Comparison of ENCODE assay signal across 9 mouse cellular contexts in genomic region chr4:45765565-45766201, GRCm38 (mm10). TPM values are rescaled to one million over a fixed set of nuclear protein-coding genes. Genes with fewer than 3 reads are reported as not detected.
DNase-seq lines count a peak whose midpoint lies in the region; ATAC-seq and TF ChIP-seq lines count a peak whose summit lies in the region.
"Had no signal": no experiment of that assay in that cellular context is flagged by ENCODE, and none has a peak within 500 bp of the region (broad histone marks: within the 10 kb centered on the region; RNA-seq: fewer than 3 reads in every experiment).

No protein-coding gene starts in this region.

- no peaks in the 10 kb centered on the region for H3K9me3 ChIP-seq in embryonic facial prominence, embryonic 14.5 days (ENCODE audit: control insufficient read depth, low read length)
- H3K9me3 ChIP-seq in intestine, postnatal 0 days (ENCODE audit: control insufficient read depth), result no peaks in the 10 kb centered on the region

- TF ChIP-seq CTCF in intestine, postnatal 0 days (IDR thresholded peaks at IDR 0.05; ENCODE audit: low read depth), result no peak

- H3K4me1 ChIP-seq in embryonic facial prominence, embryonic 14.5 days (ENCODE audit: control insufficient read depth, insufficient read depth, low read length), result peaks cover 29% of the 10 kb centered on the region
- 0 out of 2 replicates have a peak, but pooled peaks cover 3% of the 10 kb centered on the region for H3K4me1 ChIP-seq in intestine, postnatal 0 days (replicated peaks; ENCODE audit: control insufficient read depth, insufficient read depth, low read length)

- H3K27ac ChIP-seq in embryonic facial prominence, embryonic 14.5 days (replicated peaks; ENCODE audit: low read depth, low read length), result no peak overlapping the region
- no peak overlapping the region for H3K27ac ChIP-seq in intestine, postnatal 0 days (ENCODE audit: low read depth, low read length)
- H3K27ac ChIP-seq: liver, embryonic 14.5 days had no signal

- DNase-seq in kidney, postnatal 4 days, result peak; percentile 54 to 66
- no peak for DNase-seq in kidney, postnatal 36 days
- DNase-seq in embryonic facial prominence, embryonic 14.5 days (ENCODE audit: low spot score), result peak; percentile 68
- peak; percentile 87 for DNase-seq in retina, postnatal 1 day
- no peak for DNase-seq in thymus, postnatal 4 days
- no peak for DNase-seq in right cerebral cortex, postnatal 25 days

- no peaks in the 10 kb centered on the region for H3K36me3 ChIP-seq in embryonic facial prominence, embryonic 14.5 days (ENCODE audit: control insufficient read depth, insufficient read depth, low read length)
- no peaks in the 10 kb centered on the region for H3K36me3 ChIP-seq in intestine, postnatal 0 days (ENCODE audit: control insufficient read depth, insufficient read depth)

- peak overlapping the region; percentile 39 for H3K4me2 ChIP-seq in embryonic facial prominence, embryonic 14.5 days (ENCODE audit: low read depth, low read length)
- H3K4me2 ChIP-seq in intestine, postnatal 0 days (replicated peaks; ENCODE audit: low read depth), result 0 out of 2 replicates have a peak overlapping the region, but pooled peaks have one; percentile 0

- H3K27me3 ChIP-seq in embryonic facial prominence, embryonic 14.5 days (replicated peaks; ENCODE audit: control insufficient read depth, insufficient read depth, low read length), result peaks cover 25% of the 10 kb centered on the region
- H3K27me3 ChIP-seq in intestine, postnatal 0 days (replicated peaks; ENCODE audit: control insufficient read depth, insufficient read depth, low read length), result 0 out of 2 replicates have a peak, but pooled peaks cover 4% of the 10 kb centered on the region

- no peak for ATAC-seq in embryonic facial prominence, embryonic 14.5 days (ENCODE audit: low read depth)
- no peak for ATAC-seq in intestine, postnatal 0 days
- ATAC-seq in cerebellum, adult (ENCODE audit: insufficient number of reproducible peaks, low FRiP score, low TSS enrichment), result no peak

- 0 out of 2 replicates have a peak overlapping the region, but pooled peaks have one; percentile 1 for H3K4me3 ChIP-seq in embryonic facial prominence, embryonic 14.5 days (ENCODE audit: low read depth, low read length)
- no peak overlapping the region for H3K4me3 ChIP-seq in intestine, postnatal 0 days (ENCODE audit: low read depth, low read length)

- 3% methylated on average over 13 of the region's 18 CpGs for WGBS in embryonic facial prominence, embryonic 14.5 days
- 12% methylated on average over 12 of the region's 18 CpGs for WGBS in intestine, postnatal 0 days

- H3K9ac ChIP-seq in embryonic facial prominence, embryonic 14.5 days (ENCODE audit: low read depth, low read length), result no peak overlapping the region
- no peak overlapping the region for H3K9ac ChIP-seq in intestine, postnatal 0 days (ENCODE audit: low read depth, low read length)
- H3K9ac ChIP-seq: liver, embryonic 14.5 days had no signal

RNA-seq across cellular contexts. Expression of gene Aldh1b1, which starts 33.1 kb away (rescaled TPM):
- polyA plus RNA-seq in embryonic facial prominence, embryonic 14.5 days (2014; fragmentation: Nextera tagmentation; extraction: Ambion mirVana), result 1.5 and 2.1 TPM in 2 replicates
- 350 and 391 TPM in 2 replicates for polyA plus RNA-seq in intestine, postnatal 0 days (2015; fragmentation: Nextera tagmentation; extraction: Ambion mirVana)

Comparison
In these comparisons a context has a peak if more than half of its experiments do, and no peak if none do; other contexts are left out.
1. DNase-seq: peak in kidney, postnatal 4 days (2 of 2), embryonic facial prominence, embryonic 14.5 days (single experiment) and retina, postnatal 1 day (single experiment); none in kidney, postnatal 36 days (0 of 2), thymus, postnatal 4 days (single experiment) and right cerebral cortex, postnatal 25 days (single experiment).
2. RNA of gene Aldh1b1, which starts 33.1 kb away (polyA plus RNA-seq): 350 to 391 TPM in intestine, postnatal 0 days; 1.5 to 2.1 TPM in embryonic facial prominence, embryonic 14.5 days; every median in the first group is over 100 times any median in the second.